Mouse (Mus musculus) heart, adult 10 weeks (tissue): Measurements from ENCODE around the gene Sprr2e. TPM values are rescaled to one million over a fixed set of nuclear protein-coding genes. Genes with fewer than 3 reads are reported as not detected.

Source experiments
- polyA plus RNA-seq: library from polyadenylated mRNA; stranded (reverse); fragments of 350-450 nt; fragmentation: Illumina TruSeq; extraction: RNeasy Lipid Tissue Mini Kit (QIAGEN cat#74804); gene quantifications from one replicate; pipeline ENCODE4 v1.2.3, GENCODE M21; 2014; ENCODE audit warnings: low read depth, low replicate concordance

Gene Sprr2e
- not detected for polyA plus RNA-seq

GRCm38 (mm10) chr3:92351843-92352242 lies at the start of gene Sprr2e:
Gene Sprr2e (plus strand): TSS chr3:92352143.

GRCm38 (mm10) chr3:92316320-92316719 lies 35.6 kb upstream of the Sprr2e start, which contains the start of gene Sprr2b:
Gene Sprr2b (plus strand): TSS chr3:92316620.

GRCm38 (mm10) chr3:92338840-92339239 lies 13.1 kb upstream of the Sprr2e start, which contains the start of gene Sprr2d:
Gene Sprr2d (plus strand): TSS chr3:92339140.

GRCm38 (mm10) chr3:92364887-92365286 lies 12.9 kb downstream of the Sprr2e start, which contains the start of gene Sprr2f:
Gene Sprr2f (plus strand): TSS chr3:92365187.

GRCm38 (mm10) chr3:92385385-92385784 lies 33.4 kb downstream of the Sprr2e start, which contains the start of gene Sprr2h:
Gene Sprr2h (plus strand): TSS chr3:92385685.

Other genes with a start within 250 kb of the Sprr2e start
- gene Prr9, start 228.2 kb upstream of the Sprr2e start, polyA plus RNA-seq: not detected
- gene Lelp1, start 209.4 kb upstream of the Sprr2e start, polyA plus RNA-seq: not detected
- not detected for gene Sprr2a1, start 136.3 kb upstream of the Sprr2e start, polyA plus RNA-seq
- gene Sprr2a2, start 136.2 kb upstream of the Sprr2e start, polyA plus RNA-seq: 2.5 TPM
- not detected for gene Sprr2a3, start 66.7 kb upstream of the Sprr2e start, polyA plus RNA-seq
- not detected for gene Sprr2b, start 35.5 kb upstream of the Sprr2e start, polyA plus RNA-seq
- not detected for gene Sprr2d, start 13.0 kb upstream of the Sprr2e start, polyA plus RNA-seq
- not detected for gene Sprr2f, start 13.0 kb downstream of the Sprr2e start, polyA plus RNA-seq
- gene Sprr2h, start 33.5 kb downstream of the Sprr2e start, polyA plus RNA-seq: not detected
- not detected for gene Sprr2i, start 55.8 kb downstream of the Sprr2e start, polyA plus RNA-seq
- gene Sprr2j-ps, start 65.9 kb downstream of the Sprr2e start, polyA plus RNA-seq: not detected
- gene Gm9774, start 77.3 kb downstream of the Sprr2e start, polyA plus RNA-seq: 4.6 TPM
- gene Sprr2k, start 80.4 kb downstream of the Sprr2e start, polyA plus RNA-seq: not detected
- not detected for gene Sprr1b, start 86.6 kb downstream of the Sprr2e start, polyA plus RNA-seq
- gene Sprr3, start 106.6 kb downstream of the Sprr2e start, polyA plus RNA-seq: not detected
- not detected for gene Sprr1a, start 133.8 kb downstream of the Sprr2e start, polyA plus RNA-seq
- not detected for gene Sprr4, start 148.3 kb downstream of the Sprr2e start, polyA plus RNA-seq
- gene 2310046K23Rik, start 182.4 kb downstream of the Sprr2e start, polyA plus RNA-seq: not detected
- not detected for gene Ivl, start 221.6 kb downstream of the Sprr2e start, polyA plus RNA-seq
- gene Smcp, start 236.9 kb downstream of the Sprr2e start, polyA plus RNA-seq: not detected